Mouse (Mus musculus) cortical plate, adult 2 months (tissue): ENCODE results near the gene Calhm6.

Experiments
- CTCF ChIP-seq: fragments of 200-500 bp; IDR thresholded peaks from 2 replicates; pipeline ENCODE4 v1.5.1; 2011; ENCODE audit warnings: mild to moderate bottlenecking, control low read depth, low read length; ENCODE audit not compliant: insufficient read depth; ENCODE audit errors: extremely low read depth
- POLR2A ChIP-seq: fragments of 200-500 bp; IDR thresholded peaks from 2 replicates; pipeline ENCODE4 v1.6.1; 2011; ENCODE audit warnings: mild to moderate bottlenecking, low read length, control low read depth; ENCODE audit not compliant: insufficient read depth; ENCODE audit errors: extremely low read depth

- TF ChIP-seq POLR2A, result no peak
- no peak for TF ChIP-seq CTCF
These were observed 3.6 kb upstream of the Calhm6 start for GRCm38 (mm10) chr10:34131356-34131755.
